Mouse (Mus musculus) brain, embryonic 14.5 days (tissue): Measurements from ENCODE around the gene Icos.

ENCODE experiments used
- CTCF ChIP-seq: fragments of 200-500 bp; IDR thresholded peaks from 2 replicates; pipeline ENCODE4 v1.5.1; 2012; ENCODE audit warnings: inconsistent platforms, mild to moderate bottlenecking, moderate library complexity, borderline replicate concordance; ENCODE audit not compliant: insufficient read depth, insufficient read length; ENCODE audit errors: extremely low read depth
- POLR2A ChIP-seq: fragments of 200-500 bp; IDR thresholded peaks from 2 replicates; pipeline ENCODE4 v1.6.1; 2012; ENCODE audit warnings: mild to moderate bottlenecking, inconsistent platforms, borderline replicate concordance; ENCODE audit not compliant: poor library complexity, insufficient read depth, insufficient read length, severe bottlenecking; ENCODE audit errors: extremely low read depth

DNA sequence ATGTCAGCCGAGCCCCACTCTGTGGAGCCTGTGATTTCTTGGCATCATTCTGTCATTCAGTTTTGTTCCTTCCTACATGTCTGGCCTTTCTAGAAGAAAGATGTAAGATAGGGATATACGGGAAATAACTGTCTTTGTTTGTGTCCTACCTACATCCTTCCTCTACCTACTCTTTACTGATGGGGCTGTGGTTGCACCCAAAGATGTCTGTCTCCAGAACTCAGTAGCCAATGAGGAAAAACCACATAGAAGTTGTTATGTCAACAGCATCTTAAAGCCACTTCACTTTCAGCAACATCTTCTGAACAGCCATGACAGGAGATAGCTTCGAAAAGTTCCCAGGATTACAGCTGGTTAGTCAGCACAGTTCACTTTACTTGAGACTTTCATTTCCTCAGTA, 49.8 kb downstream of the Icos start:
- no peak for TF ChIP-seq CTCF
- TF ChIP-seq POLR2A = no peak
